Mouse (Mus musculus) lung, embryonic 14.5 days (tissue): ENCODE data around the gene Atp6v0e. TPM values are rescaled to one million over a fixed set of nuclear protein-coding genes. Genes with fewer than 3 reads are reported as not detected.

ENCODE experiments used
- ATAC-seq: fragments of 200-750 bp; cut with Nextera tagmentation; 2 replicates; pipeline ENCODE4 v1.8.0; 2017; ENCODE audit warnings: mild to moderate bottlenecking, moderate TSS enrichment, moderate library complexity; ENCODE audit not compliant: insufficient read depth
- DNase-seq: peaks from one replicate; pipeline ENCODE4 v3.0.0-alpha.2; 2015
- H3K27ac ChIP-seq: fragments of 300-500 bp; sonication (generic); 2 replicates; pipeline ENCODE4 v1.5.1; 2014; ENCODE audit warnings: low read depth, mild to moderate bottlenecking, moderate library complexity
- H3K27me3 ChIP-seq: fragments of 300-500 bp; sonication (generic); 2 replicates; pipeline ENCODE4 v1.6.1; 2014; ENCODE audit warnings: low read length, control low read depth; ENCODE audit not compliant: insufficient read depth
- H3K36me3 ChIP-seq: fragments of 300-500 bp; sonication (generic); 2 replicates; pipeline ENCODE4 v1.6.1; 2014; ENCODE audit warnings: control low read depth; ENCODE audit not compliant: insufficient read depth
- H3K4me1 ChIP-seq: fragments of 300-500 bp; sonication (generic); 2 replicates; pipeline ENCODE4 v1.6.1; 2014; ENCODE audit warnings: antibody characterized with exemption, control low read depth; ENCODE audit not compliant: insufficient read depth
- H3K4me2 ChIP-seq: fragments of 300-500 bp; sonication (generic); 2 replicates; pipeline ENCODE4 v1.6.1; 2014; ENCODE audit warnings: mild to moderate bottlenecking
- H3K4me3 ChIP-seq: fragments of 300-500 bp; sonication (generic); 2 replicates; pipeline ENCODE4 v1.5.1; 2014; ENCODE audit warnings: low read depth, low read length
- H3K9ac ChIP-seq: fragments of 300-500 bp; sonication (generic); 2 replicates; pipeline ENCODE4 v1.6.1; 2014
- H3K9me3 ChIP-seq: fragments of 300-500 bp; sonication (generic); 2 replicates; pipeline ENCODE4 v1.6.1; 2016; ENCODE audit warnings: low read depth, low read length, control low read depth
- CTCF ChIP-seq: IDR thresholded peaks from 2 replicates; pipeline ENCODE4 v1.5.1; 2016; ENCODE audit warnings: antibody characterized with exemption, low read depth
- WGBS: fragments of 180-500 bp; shearing (Covaris S2); extraction: QIAGEN DNeasy Blood & Tissue Kit; methylation state at CpG from one replicate; pipeline ENCODE4 v1.1.7; 2014; 5-methylcytosine and 5-hydroxymethylcytosine counted together
- polyA plus RNA-seq: library from polyadenylated mRNA; unstranded; fragments of >200 nt; fragmentation: Nextera tagmentation; extraction: Ambion mirVana; gene quantifications from 2 replicates; pipeline ENCODE4 v1.2.1, GENCODE M21; 2014

The Atp6v0e gene
- polyA plus RNA-seq, 1 experiment from 2014 or later = 143 TPM

DNA sequence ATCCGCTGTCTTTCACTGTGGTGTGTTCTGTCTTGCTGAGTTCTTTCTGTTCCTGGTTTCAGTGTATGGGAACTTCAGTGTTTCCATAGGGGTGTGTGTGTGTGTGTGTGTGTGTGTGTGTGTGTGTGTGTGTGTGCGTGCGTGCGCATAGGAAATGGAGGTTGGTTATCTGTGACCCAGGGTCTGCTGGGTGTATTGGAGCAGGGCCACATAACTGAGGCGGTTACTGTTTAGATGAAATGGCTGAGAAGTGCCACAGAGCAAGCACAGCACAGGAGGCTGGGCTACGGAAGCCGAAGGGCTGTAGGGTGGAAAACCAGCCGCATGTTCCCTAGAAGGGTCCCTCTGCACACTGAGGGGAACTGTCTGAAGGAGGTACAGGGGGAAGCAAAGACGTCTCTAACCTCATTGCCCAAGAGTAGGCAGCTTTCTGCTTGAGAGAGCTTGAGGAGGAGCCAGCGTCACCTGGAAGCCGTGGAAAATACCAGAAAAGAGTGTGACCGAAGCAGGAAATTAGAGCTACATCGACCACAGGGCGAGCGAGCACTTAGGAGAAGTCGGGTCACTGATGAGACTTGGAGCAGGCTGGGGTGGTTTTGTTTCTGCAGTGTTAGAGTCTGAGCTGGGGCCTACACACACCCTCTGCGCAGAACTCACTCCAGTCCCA is 23.4 kb downstream of the Atp6v0e start:
- Histone ChIP-seq H3K27ac (no peak overlapping the region), H3K36me3 (peaks cover 8% of the 10 kb centered on the region; the same call in 1 of the 2 replicates), H3K27me3 (no peaks in the 10 kb centered on the region), H3K9me3 (no peaks in the 10 kb centered on the region), H3K4me2 (no peak overlapping the region), H3K9ac (no peak overlapping the region), H3K4me3 (no peak overlapping the region), H3K4me1 (no peaks in the 10 kb centered on the region)
- ATAC-seq (no peak), DNase-seq (no peak)
- TF ChIP-seq CTCF = no peak
- 85% methylated on average over 17 of the region's 17 CpGs for WGBS

DNA sequence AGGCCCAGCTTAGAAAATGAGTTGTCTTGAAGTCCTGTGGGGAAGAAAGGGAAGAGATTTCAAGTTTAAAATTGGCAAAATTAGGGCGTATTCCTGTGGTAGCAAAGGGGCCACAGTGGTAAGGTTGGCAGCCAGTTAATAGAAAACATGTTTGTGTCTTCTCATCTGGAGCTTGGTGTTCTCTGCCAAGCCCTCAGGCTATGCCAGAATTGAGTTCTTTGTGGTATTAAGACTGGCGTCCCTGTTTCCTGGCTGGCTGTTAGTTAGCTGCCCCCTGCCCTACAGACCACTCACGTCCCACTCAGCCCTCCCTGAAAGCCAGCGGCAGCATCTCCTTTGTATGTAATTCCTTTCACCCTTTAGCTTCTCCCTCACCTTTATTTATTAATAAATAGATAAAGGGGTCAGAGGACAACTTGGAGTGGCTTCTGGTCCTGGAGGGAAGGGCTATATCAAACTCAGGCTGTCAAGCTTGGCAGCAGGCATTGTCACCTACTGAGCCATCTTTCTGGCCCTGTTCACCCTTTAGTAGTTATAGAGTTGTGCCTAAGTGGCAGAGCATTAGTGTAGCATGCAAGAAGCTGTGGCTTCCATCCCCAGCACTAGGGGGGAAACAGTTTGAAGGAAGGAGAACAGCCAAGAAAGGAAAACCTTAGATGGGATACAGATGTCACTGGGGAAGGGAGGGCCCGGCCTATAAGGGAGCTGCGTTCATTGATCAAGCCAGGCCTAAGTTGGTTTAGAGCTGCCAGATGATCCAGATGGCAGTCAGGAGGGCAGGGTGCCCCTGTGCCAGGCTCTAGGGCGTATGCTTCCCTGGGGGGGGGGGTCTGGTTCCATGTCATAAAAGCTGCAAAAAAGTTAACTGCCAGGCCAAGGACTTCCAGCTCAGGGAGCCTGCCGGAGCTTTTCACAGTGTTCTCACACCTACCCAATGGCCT is 26.0 kb downstream of the Atp6v0e start:
- DNase-seq = no peak
- no peak for TF ChIP-seq CTCF
- H3K36me3 ChIP-seq = peaks cover 5% of the 10 kb centered on the region; the same call in 1 of the 2 replicates
- no peak for ATAC-seq
- no peak overlapping the region for H3K4me3 ChIP-seq
- H3K27ac ChIP-seq = no peak overlapping the region
- H3K9ac ChIP-seq = no peak overlapping the region
- WGBS = 66% methylated on average over 8 of the region's 8 CpGs
- no peaks in the 10 kb centered on the region for H3K9me3 ChIP-seq
- no peak overlapping the region for H3K4me2 ChIP-seq
- H3K27me3 ChIP-seq = no peaks in the 10 kb centered on the region
- no peaks in the 10 kb centered on the region for H3K4me1 ChIP-seq

DNA sequence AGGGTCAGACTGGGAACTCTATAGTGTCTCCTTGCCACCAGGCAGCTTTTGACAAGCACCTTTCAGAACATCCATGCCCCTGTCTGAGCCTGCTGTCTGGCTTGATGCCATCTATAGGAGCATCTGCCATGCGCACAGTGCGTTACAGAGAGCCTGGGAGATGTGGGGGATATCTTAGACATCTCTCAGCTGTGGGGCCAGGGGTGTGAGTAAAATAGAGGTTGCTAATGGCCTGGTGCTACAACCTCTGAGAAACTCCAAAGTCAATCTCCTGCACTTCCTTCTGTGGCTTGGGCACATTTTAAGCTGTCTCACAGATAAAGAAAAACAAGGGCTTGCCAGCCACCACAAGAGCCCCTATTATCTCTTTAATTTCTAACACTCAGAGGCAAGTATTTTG is 26.8 kb downstream of the Atp6v0e start:
- ATAC-seq = no peak
- no peak for TF ChIP-seq CTCF
- 0 out of 2 replicates have a peak, but pooled peaks cover under 1% of the 10 kb centered on the region for H3K36me3 ChIP-seq
- H3K4me1 ChIP-seq = no peaks in the 10 kb centered on the region
- no peaks in the 10 kb centered on the region for H3K27me3 ChIP-seq
- 57% methylated on average over 2 of the region's 2 CpGs for WGBS
- no peak overlapping the region for H3K4me3 ChIP-seq
- no peak overlapping the region for H3K4me2 ChIP-seq
- no peak overlapping the region for H3K27ac ChIP-seq
- DNase-seq = no peak
- no peaks in the 10 kb centered on the region for H3K9me3 ChIP-seq
- no peak overlapping the region for H3K9ac ChIP-seq

DNA sequence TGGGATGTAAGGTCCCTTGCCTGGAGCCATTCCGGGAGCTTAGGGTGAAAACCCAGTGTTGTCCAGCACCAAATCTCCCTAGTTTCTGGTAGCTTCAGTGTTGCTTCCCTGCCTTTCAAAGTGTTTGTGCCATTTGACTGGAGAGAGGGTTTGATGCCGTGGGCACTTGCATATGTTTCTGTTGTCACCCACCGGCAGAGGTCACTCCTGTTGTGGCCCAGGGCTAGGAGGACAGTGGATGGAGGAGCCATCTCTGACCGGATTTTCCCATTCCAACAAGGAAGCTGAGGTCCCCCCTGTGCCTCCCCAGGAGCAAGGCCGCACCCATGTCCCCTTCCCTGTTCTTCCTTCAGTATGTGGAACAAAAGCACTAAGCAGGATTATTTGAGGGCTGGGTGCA is 27.2 kb downstream of the Atp6v0e start:
- Histone ChIP-seq H3K4me3 (no peak overlapping the region), H3K4me1 (no peaks in the 10 kb centered on the region), H3K4me2 (no peak overlapping the region), H3K9me3 (no peaks in the 10 kb centered on the region), H3K27ac (no peak overlapping the region), H3K27me3 (no peaks in the 10 kb centered on the region), H3K36me3 (peaks cover under 1% of the 10 kb centered on the region; the same call in 1 of the 2 replicates), H3K9ac (no peak overlapping the region)
- 79% methylated on average over 5 of the region's 5 CpGs for WGBS
- TF ChIP-seq CTCF = no peak
- no peak for ATAC-seq
- DNase-seq = no peak

DNA sequence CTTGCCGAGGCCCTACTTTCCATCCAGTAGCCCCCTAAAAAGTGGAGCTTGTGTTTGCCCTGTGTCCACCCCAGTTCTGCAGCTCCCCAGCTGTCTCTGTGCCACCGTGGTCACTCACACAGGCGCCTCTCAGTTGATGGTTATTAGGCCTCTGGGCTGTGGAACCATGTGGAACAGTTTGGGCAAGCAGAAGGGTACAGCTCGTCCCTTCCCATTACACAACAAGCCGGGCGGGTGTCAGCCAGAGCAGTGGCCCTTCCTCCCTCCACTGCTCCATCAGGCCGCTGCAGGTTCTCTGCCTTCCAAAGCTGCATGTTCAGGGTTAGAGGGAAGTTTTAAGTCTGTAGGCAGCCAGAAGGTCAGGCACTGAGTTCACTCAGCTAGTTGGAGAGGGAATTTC is 28.1 kb downstream of the Atp6v0e start:
- WGBS = 82% methylated on average over 7 of the region's 7 CpGs
- no peaks in the 10 kb centered on the region for H3K4me1 ChIP-seq
- H3K27me3 ChIP-seq = no peaks in the 10 kb centered on the region
- no peak overlapping the region for H3K9ac ChIP-seq
- no peak for TF ChIP-seq CTCF
- no peak overlapping the region for H3K27ac ChIP-seq
- no peak for ATAC-seq
- H3K4me2 ChIP-seq = no peak overlapping the region
- H3K4me3 ChIP-seq = no peak overlapping the region
- peaks cover 6% of the 10 kb centered on the region; the same call in 1 of the 2 replicates for H3K36me3 ChIP-seq
- DNase-seq = no peak
- H3K9me3 ChIP-seq = no peaks in the 10 kb centered on the region

DNA sequence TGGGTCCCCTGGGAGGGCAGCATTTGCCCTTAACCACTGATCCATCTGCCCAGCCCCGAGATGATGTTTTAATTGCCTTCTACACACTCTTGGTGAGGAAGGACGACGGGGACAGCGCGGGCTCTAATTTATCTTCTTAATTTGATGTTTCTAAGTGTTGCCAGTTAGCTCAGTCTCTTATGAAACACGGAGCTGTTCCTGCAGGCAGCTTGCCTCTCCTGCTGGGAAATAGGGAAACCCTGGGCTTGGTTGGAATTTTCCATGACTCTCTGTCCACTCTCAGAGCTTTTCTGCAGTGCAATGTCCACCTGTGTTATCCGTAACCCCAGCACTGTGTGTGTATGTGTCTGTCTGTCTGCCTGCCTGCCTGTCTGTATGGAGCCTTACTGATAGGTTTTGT is 30.4 kb downstream of the Atp6v0e start:
- Histone ChIP-seq H3K36me3 (peaks cover 17% of the 10 kb centered on the region; the same call in 1 of the 2 replicates), H3K4me1 (no peaks in the 10 kb centered on the region), H3K27ac (no peak overlapping the region), H3K9ac (no peak overlapping the region), H3K4me3 (no peak overlapping the region), H3K9me3 (no peaks in the 10 kb centered on the region), H3K27me3 (no peaks in the 10 kb centered on the region), H3K4me2 (no peak overlapping the region)
- no peak for DNase-seq
- WGBS = 68% methylated on average over 7 of the region's 7 CpGs
- ATAC-seq = no peak
- TF ChIP-seq CTCF = no peak

DNA sequence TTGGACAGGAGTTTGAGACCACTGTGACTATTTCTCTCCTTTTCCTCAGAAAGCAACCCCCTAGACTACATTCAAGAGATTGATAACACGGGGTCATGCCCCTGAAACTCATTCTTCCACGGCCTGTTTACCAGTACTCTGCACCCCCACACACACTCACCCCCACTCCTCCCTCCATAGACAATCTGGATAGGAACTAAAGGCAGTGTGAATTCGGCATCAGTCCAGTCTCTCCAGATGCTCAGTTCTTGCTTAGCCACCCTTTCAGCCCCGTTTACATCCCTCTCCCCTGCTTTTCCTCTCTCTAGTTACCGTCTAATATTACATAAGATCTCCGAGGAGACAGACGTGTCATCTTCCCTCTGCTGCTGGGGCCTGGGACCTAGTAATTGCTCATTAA is 31.1 kb downstream of the Atp6v0e start:
- no peaks in the 10 kb centered on the region for H3K9me3 ChIP-seq
- H3K4me3 ChIP-seq = no peak overlapping the region
- DNase-seq (no peak), ATAC-seq (no peak)
- H3K4me1 ChIP-seq = no peaks in the 10 kb centered on the region
- H3K27ac ChIP-seq = no peak overlapping the region
- WGBS = 54% methylated on average over 7 of the region's 7 CpGs
- no peak overlapping the region for H3K4me2 ChIP-seq
- TF ChIP-seq CTCF = no peak
- H3K36me3 ChIP-seq = peaks cover 24% of the 10 kb centered on the region
- no peak overlapping the region for H3K9ac ChIP-seq
- no peaks in the 10 kb centered on the region for H3K27me3 ChIP-seq
